Mouse (Mus musculus) colon, adult 2 months (tissue): ENCODE results near the gene Gm44805. TPM values are rescaled to one million over a fixed set of nuclear protein-coding genes. Genes with fewer than 3 reads are reported as not detected.

Experiments used
- polyA plus RNA-seq: library from polyadenylated mRNA; depleted of rRNA; stranded (reverse); fragments of >200 nt; gene quantifications from 2 replicates; pipeline ENCODE4 v1.2.3, GENCODE M21; 2012; rRNA removed

Gm44805 gene
- not detected in 2 replicates for polyA plus RNA-seq

DNA sequence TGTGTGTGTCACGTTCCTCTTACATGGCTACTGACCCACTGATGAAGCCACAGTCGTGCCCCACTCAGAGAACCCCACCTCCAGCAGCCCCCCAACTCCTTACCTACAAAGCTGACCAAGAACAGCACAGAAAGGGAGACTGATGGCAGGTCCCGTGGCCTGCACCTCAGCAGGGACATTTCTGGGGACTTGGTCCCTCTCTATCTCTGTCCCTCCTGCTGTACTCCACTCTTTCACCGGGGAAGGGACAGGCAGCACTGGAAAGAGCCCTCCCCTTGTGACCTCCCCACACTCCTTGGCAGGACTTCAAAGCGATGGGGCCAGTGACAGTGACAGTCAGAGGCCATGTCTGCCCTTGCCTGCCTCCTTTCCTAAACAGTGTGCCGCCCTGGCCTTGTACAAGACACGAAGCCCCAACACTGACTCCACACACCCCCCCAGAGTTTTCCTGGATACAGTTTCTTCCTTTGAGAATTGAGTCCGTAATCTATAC lies at the start of gene Gm44805, which contains the start of gene Apoc4:
TSS of gene Gm44805 (minus strand) at position 222 of the 493 bp plus-strand sequence.
TSS of gene Apoc4 (minus strand) at position 278 of the 493 bp plus-strand sequence.

GRCm38 (mm10) chr7:19715239-19716054 lies 34.2 kb upstream of the Gm44805 start, which contains the start of gene Tomm40:
Gene Tomm40 (minus strand): TSS chr7:19715438.

GRCm38 (mm10) chr7:19698907-19699826 lies 17.9 kb upstream of the Gm44805 start, which contains the start of gene Apoe:
Gene Apoe (minus strand): TSS chr7:19699188.

GRCm38 (mm10) chr7:19691873-19692865 lies 10.9 kb upstream of the Gm44805 start, which contains the start of gene Apoc1:
Gene Apoc1 (minus strand): TSS chr7:19692660.

GRCm38 (mm10) chr7:19677872-19678271 lies 3.4 kb downstream of the Gm44805 start, which contains the start of gene Apoc2:
Gene Apoc2 (minus strand): TSS chr7:19677941.

DNA sequence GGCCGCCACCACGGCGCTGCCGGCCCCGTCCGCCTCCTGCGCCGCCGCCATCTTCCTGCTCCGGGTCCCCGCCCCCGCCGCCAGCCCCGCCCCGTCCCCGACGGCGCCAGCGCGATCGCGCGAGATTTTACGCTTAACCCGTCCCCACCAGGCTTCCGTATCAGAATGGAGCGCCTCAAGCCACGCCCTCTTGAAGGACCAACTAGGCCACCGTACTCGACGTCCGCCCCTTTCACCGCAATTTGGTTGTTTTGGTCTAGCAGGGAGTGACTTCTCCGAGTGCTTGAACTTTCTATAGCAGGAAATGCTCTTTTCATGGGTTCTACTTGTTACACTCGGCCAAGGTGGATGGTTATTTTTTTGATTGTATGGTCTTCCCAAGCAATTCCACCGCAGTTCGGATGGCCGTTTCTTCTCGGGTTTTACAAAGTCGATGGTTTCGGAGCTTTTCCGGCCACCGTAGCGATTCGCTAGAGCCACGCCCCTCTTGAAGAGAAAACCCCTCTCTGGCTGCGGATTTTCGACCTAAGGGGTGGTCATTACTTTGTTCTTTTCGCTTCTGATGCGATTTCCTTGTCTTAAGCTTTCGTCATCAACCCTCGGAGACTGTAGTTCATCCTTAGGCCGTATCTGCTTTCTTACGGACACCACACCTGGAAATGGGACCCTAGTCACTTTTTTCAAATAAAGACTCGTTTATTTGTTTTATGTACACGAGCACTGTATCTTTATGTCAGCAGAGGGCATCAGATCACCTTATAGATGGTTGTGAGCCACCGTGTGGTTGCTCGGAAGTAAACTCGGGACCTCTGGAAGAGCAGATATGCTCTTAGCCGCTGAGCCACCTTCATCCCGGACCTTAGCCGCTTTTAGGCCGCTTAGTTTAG lies 16.0 kb downstream of the Gm44805 start, which contains the start of gene Clptm1:
TSS of gene Clptm1 (minus strand) at position 79 of the 887 bp plus-strand sequence.

DNA sequence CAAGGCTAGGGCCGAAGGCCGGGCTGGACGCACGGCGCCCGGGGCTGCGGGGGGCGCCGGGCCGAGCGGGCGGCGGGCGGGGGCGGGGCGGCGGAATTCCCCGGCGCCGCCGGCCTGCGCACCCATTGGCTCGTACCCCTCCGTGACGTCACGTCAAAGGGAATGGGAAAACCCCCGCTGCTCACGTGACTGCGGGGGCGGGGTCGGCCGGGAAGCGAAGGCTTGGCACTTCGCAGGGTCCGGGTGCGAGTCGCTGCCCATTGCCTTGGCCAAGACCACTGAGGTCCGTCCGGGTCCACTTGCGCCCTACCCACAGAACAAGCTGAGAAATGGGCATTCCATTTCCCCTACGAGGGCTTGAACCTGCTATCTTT lies 51.9 kb downstream of the Gm44805 start, which contains the start of gene Relb:
TSS of gene Relb (minus strand) at position 78 of the 374 bp plus-strand sequence.

Other genes with a start within 250 kb of the Gm44805 start
- gene Mark4, start 222.6 kb downstream of the Gm44805 start, polyA plus RNA-seq, result 22.3 and 24.9 TPM in 2 replicates
- gene Exoc3l2, start 218.1 kb downstream of the Gm44805 start, polyA plus RNA-seq, result 7.9 and 11.1 TPM in 2 replicates
- gene Bloc1s3, start 173.1 kb downstream of the Gm44805 start, polyA plus RNA-seq, result 19.5 and 30.0 TPM in 2 replicates
- 218 and 235 TPM in 2 replicates for gene Trappc6a, start 173.0 kb downstream of the Gm44805 start, polyA plus RNA-seq
- gene Nkpd1, start 163.6 kb downstream of the Gm44805 start, polyA plus RNA-seq, result 2.2 and 2.3 TPM in 2 replicates
- gene Ppp1r37, start 118.3 kb downstream of the Gm44805 start, polyA plus RNA-seq, result 191 and 212 TPM in 2 replicates
- 2.8 and 2.9 TPM in 2 replicates for gene Zfp296, start 104.1 kb downstream of the Gm44805 start, polyA plus RNA-seq
- 109 and 138 TPM in 2 replicates for gene Gemin7, start 103.8 kb downstream of the Gm44805 start, polyA plus RNA-seq
- 149 and 153 TPM in 2 replicates for gene Clasrp, start 76.9 kb downstream of the Gm44805 start, polyA plus RNA-seq
- gene Relb, start 52.0 kb downstream of the Gm44805 start, polyA plus RNA-seq, result 78.7 and 93.0 TPM in 2 replicates
- gene Clptm1, start 16.4 kb downstream of the Gm44805 start, polyA plus RNA-seq, result 143 and 159 TPM in 2 replicates
- 35.5 and 39.0 TPM in 2 replicates for gene Apoc2, start 3.5 kb downstream of the Gm44805 start, polyA plus RNA-seq
- 0.49 and 1.3 TPM in 2 replicates for gene Apoc4, start 56 bp upstream of the Gm44805 start, polyA plus RNA-seq
- gene Apoc1, start 11.2 kb upstream of the Gm44805 start, polyA plus RNA-seq, result 0.65 and 1.6 TPM in 2 replicates
- gene Apoe, start 17.8 kb upstream of the Gm44805 start, polyA plus RNA-seq, result 734 and 810 TPM in 2 replicates
- gene Tomm40, start 34.0 kb upstream of the Gm44805 start, polyA plus RNA-seq, result 106 and 114 TPM in 2 replicates
- gene Nectin2, start 69.1 kb upstream of the Gm44805 start, polyA plus RNA-seq, result 167 and 177 TPM in 2 replicates
- gene Bcam, start 89.6 kb upstream of the Gm44805 start, polyA plus RNA-seq, result 56.6 and 61.3 TPM in 2 replicates
- 140 and 141 TPM in 2 replicates for gene Cblc, start 115.4 kb upstream of the Gm44805 start, polyA plus RNA-seq
- gene Bcl3, start 141.3 kb upstream of the Gm44805 start, polyA plus RNA-seq, result 183 and 189 TPM in 2 replicates
- 0.23 and 0.93 TPM in 2 replicates for gene Gm19345, start 170.6 kb upstream of the Gm44805 start, polyA plus RNA-seq
- 0.28 and 0.88 TPM in 2 replicates for gene Ceacam16, start 179.9 kb upstream of the Gm44805 start, polyA plus RNA-seq
- not detected in 2 replicates for gene Ceacam19, start 206.5 kb upstream of the Gm44805 start, polyA plus RNA-seq
- 10.9 and 14.4 TPM in 2 replicates for gene Pvr, start 239.7 kb upstream of the Gm44805 start, polyA plus RNA-seq